Mouse (Mus musculus) neural tube, embryonic 11.5 days (tissue): ENCODE data around the gene Uchl1. TPM values are rescaled to one million over a fixed set of nuclear protein-coding genes. Genes with fewer than 3 reads are reported as not detected.

Source experiments
- ATAC-seq: fragments of 200-750 bp; cut with Nextera tagmentation; 2 replicates; pipeline ENCODE4 v1.8.0; 2017; ENCODE audit warnings: moderate number of reproducible peaks, mild to moderate bottlenecking, moderate TSS enrichment, moderate library complexity; ENCODE audit not compliant: insufficient read depth, low FRiP score, low TSS enrichment
- DNase-seq: peaks from one replicate; pipeline ENCODE4 v3.0.0-alpha.2; 2015; ENCODE audit warnings: low spot score
- H3K27ac ChIP-seq: fragments of 300-500 bp; sonication (generic); 2 replicates; pipeline ENCODE4 v1.5.1; 2014; ENCODE audit warnings: low read depth, mild to moderate bottlenecking, low read length
- H3K27me3 ChIP-seq: fragments of 300-500 bp; sonication (generic); 2 replicates; pipeline ENCODE4 v1.6.1; 2014; ENCODE audit warnings: mild to moderate bottlenecking, low read length, mixed read lengths; ENCODE audit not compliant: control insufficient read depth, insufficient read depth
- H3K36me3 ChIP-seq: fragments of 300-500 bp; sonication (generic); 2 replicates; pipeline ENCODE4 v1.6.1; 2014; ENCODE audit warnings: mild to moderate bottlenecking, low read length, moderate library complexity, mixed read lengths; ENCODE audit not compliant: control insufficient read depth, insufficient read depth
- H3K4me1 ChIP-seq: fragments of 300-500 bp; sonication (generic); 2 replicates; pipeline ENCODE4 v1.6.1; 2014; ENCODE audit warnings: low read length, mixed read lengths; ENCODE audit not compliant: control insufficient read depth, insufficient read depth
- H3K4me2 ChIP-seq: fragments of 300-500 bp; sonication (generic); 2 replicates; pipeline ENCODE4 v1.6.1; 2014; ENCODE audit warnings: low read depth, mild to moderate bottlenecking, moderate library complexity
- H3K4me3 ChIP-seq: fragments of 300-500 bp; sonication (generic); 2 replicates; pipeline ENCODE4 v1.5.1; 2014; ENCODE audit warnings: low read depth, low read length
- H3K9ac ChIP-seq: fragments of 300-500 bp; sonication (generic); 2 replicates; pipeline ENCODE4 v1.6.1; 2014; ENCODE audit warnings: mild to moderate bottlenecking, low read length
- H3K9me3 ChIP-seq: fragments of 300-500 bp; sonication (generic); 2 replicates; pipeline ENCODE4 v1.6.1; 2016; ENCODE audit warnings: low read length; ENCODE audit not compliant: control insufficient read depth
- WGBS: fragments of 180-500 bp; shearing (Covaris S2); extraction: QIAGEN DNeasy Blood & Tissue Kit; methylation state at CpG from one replicate; pipeline ENCODE4 v1.1.7; 2014; 5-methylcytosine and 5-hydroxymethylcytosine counted together
- polyA plus RNA-seq: library from polyadenylated mRNA; unstranded; fragments of >200 nt; fragmentation: Nextera tagmentation; extraction: Ambion mirVana; gene quantifications from 2 replicates; pipeline ENCODE4 v1.2.1, GENCODE M21; 2014

Gene Uchl1
- 435 and 490 TPM in 2 replicates for polyA plus RNA-seq

DNA sequence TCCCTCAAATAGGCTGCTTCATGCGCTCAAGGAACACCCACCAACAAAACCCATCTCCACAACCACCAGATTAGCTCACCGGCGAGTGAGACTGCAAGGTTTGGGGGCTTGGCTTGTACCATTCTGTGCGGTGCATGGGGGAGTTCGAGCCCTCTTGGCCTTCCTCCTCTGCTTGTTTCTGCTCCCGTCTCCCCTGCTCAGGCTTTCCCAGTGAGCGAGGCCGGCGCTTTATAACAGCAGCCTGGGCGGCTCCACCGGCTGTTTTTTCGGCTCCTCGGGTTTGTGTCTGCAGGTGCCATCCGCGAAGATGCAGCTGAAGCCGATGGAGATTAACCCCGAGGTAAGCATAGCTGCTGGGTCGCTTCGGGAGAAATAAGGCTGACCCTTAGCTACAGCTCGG, at the start of gene Uchl1:
TSS of gene Uchl1 (plus strand) at position 109 of the 400 bp plus-strand sequence.
- DNase-seq (peak; percentile 93), ATAC-seq (peak; percentile 90)
- Histone ChIP-seq H3K4me2 (peak within 1 kb of the TSS; percentile 95), H3K36me3 (no peaks in the 10 kb centered on the region), H3K27ac (peak within 1 kb of the TSS; percentile 44; the same call in 1 of the 2 replicates), H3K4me1 (peaks cover 3% of the 10 kb centered on the region; the same call in 1 of the 2 replicates), H3K9ac (peak within 1 kb of the TSS; percentile 75), H3K9me3 (no peaks in the 10 kb centered on the region), H3K27me3 (no peaks in the 10 kb centered on the region), H3K4me3 (peak within 1 kb of the TSS; percentile 69)
- WGBS, result under 1% methylated on average over 20 of the region's 20 CpGs

DNA sequence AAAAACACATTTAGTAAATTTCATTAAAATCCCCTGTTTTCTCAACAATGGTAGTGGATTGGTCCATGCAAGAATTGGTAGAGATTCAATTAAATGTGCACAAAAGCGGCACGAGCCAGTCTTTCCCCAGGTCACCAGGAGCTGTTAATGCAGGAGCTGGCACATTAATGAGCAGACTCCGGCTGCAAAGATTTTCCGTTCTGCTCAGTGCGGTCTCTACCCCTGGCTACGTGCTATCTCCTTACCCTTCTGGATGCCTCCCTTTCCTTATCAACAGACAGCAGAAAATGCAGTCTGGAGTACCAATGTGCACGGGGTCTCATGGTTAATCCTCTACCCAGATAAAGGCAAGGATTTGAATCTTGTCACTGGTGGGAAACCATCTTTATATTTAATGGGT, 48.1 kb upstream of the Uchl1 start:
- ATAC-seq (no peak), DNase-seq (no peak)
- H3K27me3 ChIP-seq, result no peaks in the 10 kb centered on the region
- WGBS, result 83% methylated on average over 7 of the region's 7 CpGs
- H3K27ac ChIP-seq, result no peak overlapping the region
- H3K9ac ChIP-seq, result no peak overlapping the region
- H3K4me1 ChIP-seq, result no peaks in the 10 kb centered on the region
- H3K36me3 ChIP-seq, result no peaks in the 10 kb centered on the region
- H3K4me3 ChIP-seq, result no peak overlapping the region
- no peak overlapping the region for H3K4me2 ChIP-seq
- no peaks in the 10 kb centered on the region for H3K9me3 ChIP-seq

DNA sequence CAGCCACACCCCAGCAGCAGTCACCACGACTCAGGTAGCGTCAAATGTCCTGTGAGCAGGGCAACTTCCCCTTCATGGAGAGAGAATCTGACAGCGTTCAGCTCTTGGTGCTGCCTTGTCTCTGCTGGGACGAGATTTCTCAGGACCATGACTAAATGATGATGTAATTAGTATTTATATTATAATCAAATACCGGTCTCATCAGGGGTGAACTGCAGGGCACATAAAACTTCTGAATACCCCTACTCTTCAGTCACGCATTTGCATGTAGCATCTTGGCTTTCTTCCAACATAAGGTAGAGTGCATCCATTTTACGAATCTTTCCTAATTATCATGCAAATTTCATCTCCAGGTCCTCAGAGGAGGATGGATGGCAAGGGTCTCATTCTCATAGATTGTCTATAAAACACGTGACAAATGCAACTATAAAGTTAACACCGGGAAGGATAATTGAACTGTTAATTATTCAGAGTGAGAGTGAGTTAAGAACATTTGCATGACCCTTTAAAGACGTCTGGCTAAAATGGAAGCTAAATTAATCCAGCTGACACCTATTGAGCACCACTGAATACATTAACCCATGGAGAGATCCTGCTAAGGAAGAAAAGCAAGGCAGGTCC, 40.3 kb upstream of the Uchl1 start:
- Histone ChIP-seq H3K27ac (no peak overlapping the region), H3K9me3 (no peaks in the 10 kb centered on the region), H3K36me3 (no peaks in the 10 kb centered on the region), H3K27me3 (no peaks in the 10 kb centered on the region), H3K4me2 (no peak overlapping the region), H3K4me1 (no peaks in the 10 kb centered on the region), H3K4me3 (no peak overlapping the region), H3K9ac (no peak overlapping the region)
- 54% methylated on average over 10 of the region's 10 CpGs for WGBS
- DNase-seq, result no peak
- ATAC-seq, result peak; percentile 84

DNA sequence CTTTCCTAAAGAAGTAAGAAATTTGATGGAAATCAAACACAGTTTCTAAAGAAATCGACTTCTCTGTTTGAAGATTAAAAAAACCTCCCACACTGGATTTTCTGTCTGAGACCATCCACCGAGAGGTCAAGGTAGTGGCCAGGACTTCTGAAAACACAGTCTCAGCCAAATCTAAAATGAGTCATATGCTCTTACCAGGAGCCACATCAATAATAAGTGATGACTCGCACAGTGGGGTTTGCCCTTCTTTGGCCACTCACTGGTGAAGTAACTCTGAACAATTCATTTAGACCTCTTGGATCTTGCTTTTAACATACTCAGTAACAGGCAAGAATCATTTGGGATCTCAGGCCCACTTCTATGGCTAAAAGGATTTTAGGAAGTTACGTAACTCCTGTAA, 33.7 kb upstream of the Uchl1 start:
- DNase-seq (no peak), ATAC-seq (no peak)
- no peak overlapping the region for H3K4me3 ChIP-seq
- no peaks in the 10 kb centered on the region for H3K4me1 ChIP-seq
- H3K9ac ChIP-seq, result no peak overlapping the region
- no peak overlapping the region for H3K27ac ChIP-seq
- WGBS, result 91% methylated on average over 4 of the region's 4 CpGs
- no peak overlapping the region for H3K4me2 ChIP-seq
- no peaks in the 10 kb centered on the region for H3K36me3 ChIP-seq
- no peaks in the 10 kb centered on the region for H3K9me3 ChIP-seq
- no peaks in the 10 kb centered on the region for H3K27me3 ChIP-seq

DNA sequence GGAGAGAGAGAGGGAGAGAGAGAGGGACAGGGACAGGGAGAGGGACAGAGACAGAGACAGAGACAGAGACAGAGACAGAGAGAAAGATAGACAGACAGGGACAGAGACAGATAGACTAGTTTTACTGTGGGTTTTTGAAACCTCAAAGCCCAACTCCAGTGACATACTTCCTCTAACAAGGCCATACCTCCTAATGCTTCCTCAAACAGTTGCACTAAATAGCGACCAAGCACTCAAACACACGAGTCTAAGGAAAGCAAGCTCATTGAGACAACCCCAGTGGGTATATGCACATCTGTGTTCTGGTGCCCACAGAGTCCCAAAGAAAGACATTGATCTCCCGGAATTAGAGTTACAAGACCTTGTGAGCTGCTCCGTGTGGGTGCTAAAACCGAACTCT, 32.6 kb upstream of the Uchl1 start:
- Histone ChIP-seq H3K9me3 (no peaks in the 10 kb centered on the region), H3K4me1 (no peaks in the 10 kb centered on the region), H3K9ac (no peak overlapping the region), H3K27me3 (no peaks in the 10 kb centered on the region), H3K4me3 (no peak overlapping the region), H3K36me3 (no peaks in the 10 kb centered on the region), H3K27ac (no peak overlapping the region), H3K4me2 (no peak overlapping the region)
- no peak for DNase-seq
- ATAC-seq, result no peak
- 85% methylated on average over 5 of the region's 5 CpGs for WGBS

DNA sequence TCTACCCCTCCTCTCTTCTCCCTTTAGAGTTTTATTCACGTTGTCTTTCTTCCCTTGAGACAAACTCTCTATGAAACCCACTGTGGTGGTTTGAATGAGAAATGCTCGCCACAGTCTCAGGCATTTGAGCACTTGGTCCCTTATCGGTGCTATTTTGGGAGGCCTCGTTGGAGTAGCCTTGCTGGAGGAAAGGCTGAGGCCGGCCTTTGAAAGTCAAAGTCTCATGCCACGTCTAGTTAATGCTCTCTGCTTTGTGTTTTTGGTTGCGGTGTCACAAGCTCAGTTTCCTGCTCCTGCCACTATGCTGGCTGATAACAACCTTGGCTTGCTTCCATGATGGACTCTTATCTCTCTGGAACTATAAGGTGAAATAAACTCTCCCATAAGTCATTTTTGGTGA, 28.4 kb upstream of the Uchl1 start:
- no peaks in the 10 kb centered on the region for H3K36me3 ChIP-seq
- H3K9me3 ChIP-seq, result no peaks in the 10 kb centered on the region
- no peak for DNase-seq
- 72% methylated on average over 7 of the region's 7 CpGs for WGBS
- no peaks in the 10 kb centered on the region for H3K4me1 ChIP-seq
- no peak overlapping the region for H3K9ac ChIP-seq
- H3K27ac ChIP-seq, result no peak overlapping the region
- no peak for ATAC-seq
- no peaks in the 10 kb centered on the region for H3K27me3 ChIP-seq
- H3K4me3 ChIP-seq, result no peak overlapping the region
- H3K4me2 ChIP-seq, result no peak overlapping the region

DNA sequence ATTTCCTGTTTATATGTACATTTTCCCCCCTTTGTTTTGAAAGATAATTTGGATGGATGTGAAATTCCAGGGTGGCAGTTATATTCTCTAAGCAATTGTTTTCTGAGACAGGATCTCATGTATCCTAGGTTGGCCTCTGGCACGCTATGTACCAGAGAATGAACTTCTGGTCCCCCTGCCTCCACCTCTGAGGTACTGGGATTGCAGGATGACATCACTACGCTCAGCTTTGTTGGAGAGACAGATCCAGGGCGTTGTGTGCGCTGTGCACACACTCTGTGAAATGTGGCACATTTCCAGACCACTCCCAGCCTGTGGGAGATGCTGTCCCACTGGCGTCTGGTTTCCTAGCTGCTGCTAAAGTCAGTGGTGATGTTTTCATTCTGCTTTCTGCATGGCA, 21.7 kb upstream of the Uchl1 start:
- Histone ChIP-seq H3K27me3 (no peaks in the 10 kb centered on the region), H3K4me3 (no peak overlapping the region), H3K27ac (no peak overlapping the region), H3K4me2 (no peak overlapping the region), H3K4me1 (no peaks in the 10 kb centered on the region), H3K9me3 (no peaks in the 10 kb centered on the region), H3K9ac (no peak overlapping the region), H3K36me3 (no peaks in the 10 kb centered on the region)
- WGBS, result 65% methylated on average over 5 of the region's 5 CpGs
- ATAC-seq (no peak), DNase-seq (no peak)

DNA sequence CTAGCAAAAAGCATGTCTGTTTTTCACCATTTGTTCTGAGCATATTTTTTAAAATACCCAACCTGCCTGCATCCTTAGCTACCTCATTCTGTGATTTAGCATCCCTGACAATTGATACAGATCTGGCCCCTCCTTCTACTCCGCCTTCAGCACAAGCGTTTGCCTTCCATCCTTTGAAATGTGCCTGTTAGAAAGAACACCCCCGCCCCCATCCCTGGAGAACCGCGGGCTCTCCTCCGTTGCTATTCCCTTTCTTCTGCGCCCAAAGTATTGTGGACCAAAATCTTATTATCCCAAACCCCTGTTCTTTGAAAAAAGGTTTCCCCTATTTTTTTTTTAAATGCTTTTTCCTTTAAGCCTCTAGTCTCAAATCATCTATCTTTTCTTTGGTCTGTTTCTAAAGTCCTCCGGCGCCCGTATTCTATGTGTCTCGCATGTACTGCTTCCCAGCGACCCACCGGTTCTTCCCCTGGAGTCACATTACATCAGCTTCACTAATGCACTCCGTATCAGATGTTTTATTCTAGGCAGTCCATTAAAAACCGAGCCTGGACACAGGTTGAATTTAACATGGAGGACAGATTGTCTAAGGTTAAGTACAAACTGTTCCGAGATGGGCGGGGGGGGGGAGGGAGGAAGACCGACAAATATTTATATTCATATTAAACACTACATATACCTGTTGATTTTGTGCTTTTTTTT, 551 bp upstream of the Uchl1 start:
- Histone ChIP-seq H3K9ac (peak overlapping the region; percentile 75; the same call in 1 of the 2 replicates), H3K4me2 (peak overlapping the region; percentile 95), H3K27ac (no peak overlapping the region), H3K4me3 (peak overlapping the region; percentile 69), H3K36me3 (no peaks in the 10 kb centered on the region), H3K4me1 (peaks cover 3% of the 10 kb centered on the region; the same call in 1 of the 2 replicates), H3K9me3 (no peaks in the 10 kb centered on the region), H3K27me3 (no peaks in the 10 kb centered on the region)
- DNase-seq (peak; percentile 47), ATAC-seq (peak; percentile 21; the same call in 1 of the 2 replicates)
- under 1% methylated on average over 18 of the region's 18 CpGs for WGBS
